Mouse (Mus musculus) ES-Bruce4 (cell line): Measurements from ENCODE around the gene Naa60. TPM values are rescaled to one million over a fixed set of nuclear protein-coding genes. Genes with fewer than 3 reads are reported as not detected.

ENCODE experiments used
- H3K27ac ChIP-seq: 2 replicates; pipeline ENCODE4 v1.5.1; 2012; ENCODE audit warnings: low read length, inconsistent platforms; ENCODE audit not compliant: insufficient read depth
- H3K27me3 ChIP-seq: 2 replicates; pipeline ENCODE4 v1.6.1; 2012; ENCODE audit warnings: mild to moderate bottlenecking, low read length, inconsistent platforms; ENCODE audit not compliant: control insufficient read depth, poor library complexity, insufficient read depth, severe bottlenecking
- H3K36me3 ChIP-seq: 2 replicates; pipeline ENCODE4 v1.6.1; 2012; ENCODE audit warnings: inconsistent platforms, mild to moderate bottlenecking, low read length, moderate library complexity; ENCODE audit not compliant: control insufficient read depth, poor library complexity, insufficient read depth, severe bottlenecking
- H3K4me1 ChIP-seq: one replicate; pipeline ENCODE4 v1.8.1; 2011; ENCODE audit warnings: low read length; ENCODE audit not compliant: control insufficient read depth, insufficient read depth
- H3K4me3 ChIP-seq: 2 replicates; pipeline ENCODE4 v1.5.1; 2011; ENCODE audit warnings: low read depth, mild to moderate bottlenecking, low read length
- H3K9ac ChIP-seq: 2 replicates; pipeline ENCODE4 v1.6.1; 2012; ENCODE audit warnings: low read depth, mild to moderate bottlenecking, inconsistent platforms; ENCODE audit not compliant: poor library complexity, severe bottlenecking
- H3K9me3 ChIP-seq: replicated peaks from 2 replicates; pipeline ENCODE4 v1.6.1; 2012; ENCODE audit warnings: mild to moderate bottlenecking, low read length, inconsistent platforms; ENCODE audit not compliant: control insufficient read depth, poor library complexity, insufficient read depth, severe bottlenecking
- CTCF ChIP-seq: IDR thresholded peaks from one replicate; pipeline ENCODE4 v1.8.1; 2011; ENCODE audit warnings: low read depth, low read length
- EP300 ChIP-seq: IDR thresholded peaks from 2 replicates; pipeline ENCODE4 v1.6.1; 2011; ENCODE audit warnings: low read depth, low read length; ENCODE audit not compliant: insufficient read depth
- POLR2A ChIP-seq: IDR thresholded peaks from one replicate; pipeline ENCODE4 v1.8.1; 2011; ENCODE audit warnings: low read length; ENCODE audit not compliant: insufficient read depth
- polyA plus RNA-seq: library from polyadenylated mRNA; stranded (reverse); fragments of >200 nt; gene quantifications from 2 replicates; pipeline ENCODE4 v1.2.4, GENCODE M21; 2011; ENCODE audit warnings: low read depth; ENCODE audit not compliant: missing spikeins, insufficient read depth, insufficient read length

The Naa60 gene
- polyA plus RNA-seq, 1 experiment, result 37.2 TPM

GRCm38 (mm10) chr16:3934701-3935100 lies 62.5 kb downstream of the Naa60 start:
- no peaks in the 10 kb centered on the region for H3K27me3 ChIP-seq
- H3K36me3 ChIP-seq, result no peaks in the 10 kb centered on the region
- H3K9ac ChIP-seq, result no peak overlapping the region
- TF ChIP-seq EP300, result no peak
- no peak for TF ChIP-seq POLR2A
- TF ChIP-seq CTCF, result no peak
- no peak overlapping the region for H3K4me3 ChIP-seq
- H3K9me3 ChIP-seq, result no peaks in the 10 kb centered on the region
- no peak overlapping the region for H3K27ac ChIP-seq
- H3K4me1 ChIP-seq, result no peaks in the 10 kb centered on the region

- Histone ChIP-seq H3K27ac (no peak overlapping the region), H3K4me3 (no peak overlapping the region), H3K9me3 (no peaks in the 10 kb centered on the region), H3K4me1 (no peaks in the 10 kb centered on the region), H3K27me3 (no peaks in the 10 kb centered on the region), H3K9ac (no peak overlapping the region), H3K36me3 (no peaks in the 10 kb centered on the region)
- TF ChIP-seq CTCF (no peak), EP300 (no peak), POLR2A (no peak)
Measured at GRCm38 (mm10) chr16:3951141-3951540, 79.0 kb downstream of the Naa60 start.

Other genes starting within 250 kb of the Naa60 start
- not detected in 2 replicates for gene Mefv, start 154.3 kb upstream of the Naa60 start, polyA plus RNA-seq
- 25.2 and 25.6 TPM in 2 replicates for gene Zfp263, start 128.3 kb upstream of the Naa60 start, polyA plus RNA-seq
- gene Olfr15, start 41.5 kb upstream of the Naa60 start, polyA plus RNA-seq, result not detected in 2 replicates
- 1.4 and 1.6 TPM in 2 replicates for gene Zfp174, start 25.1 kb upstream of the Naa60 start, polyA plus RNA-seq
- 6.4 and 6.9 TPM in 2 replicates for gene Zfp597, start 12.2 kb downstream of the Naa60 start, polyA plus RNA-seq
- not detected in 2 replicates for gene Gm20695, start 12.3 kb downstream of the Naa60 start, polyA plus RNA-seq
- gene 1700037C18Rik, start 36.3 kb downstream of the Naa60 start, polyA plus RNA-seq, result 1.6 and 2.7 TPM in 2 replicates
- gene Cluap1, start 36.4 kb downstream of the Naa60 start, polyA plus RNA-seq, result 17.3 and 18.4 TPM in 2 replicates
- 0.49 and 0.84 TPM in 2 replicates for gene Nlrc3, start 104.3 kb downstream of the Naa60 start, polyA plus RNA-seq
- gene Slx4, start 131.4 kb downstream of the Naa60 start, polyA plus RNA-seq, result 33.5 and 39.5 TPM in 2 replicates
- gene Dnase1, start 164.6 kb downstream of the Naa60 start, polyA plus RNA-seq, result not detected in 2 replicates
- gene Trap1, start 205.5 kb downstream of the Naa60 start, polyA plus RNA-seq, result 104 and 105 TPM in 2 replicates